Mouse (Mus musculus): ENCODE results near the gene Pax3.

DNA sequence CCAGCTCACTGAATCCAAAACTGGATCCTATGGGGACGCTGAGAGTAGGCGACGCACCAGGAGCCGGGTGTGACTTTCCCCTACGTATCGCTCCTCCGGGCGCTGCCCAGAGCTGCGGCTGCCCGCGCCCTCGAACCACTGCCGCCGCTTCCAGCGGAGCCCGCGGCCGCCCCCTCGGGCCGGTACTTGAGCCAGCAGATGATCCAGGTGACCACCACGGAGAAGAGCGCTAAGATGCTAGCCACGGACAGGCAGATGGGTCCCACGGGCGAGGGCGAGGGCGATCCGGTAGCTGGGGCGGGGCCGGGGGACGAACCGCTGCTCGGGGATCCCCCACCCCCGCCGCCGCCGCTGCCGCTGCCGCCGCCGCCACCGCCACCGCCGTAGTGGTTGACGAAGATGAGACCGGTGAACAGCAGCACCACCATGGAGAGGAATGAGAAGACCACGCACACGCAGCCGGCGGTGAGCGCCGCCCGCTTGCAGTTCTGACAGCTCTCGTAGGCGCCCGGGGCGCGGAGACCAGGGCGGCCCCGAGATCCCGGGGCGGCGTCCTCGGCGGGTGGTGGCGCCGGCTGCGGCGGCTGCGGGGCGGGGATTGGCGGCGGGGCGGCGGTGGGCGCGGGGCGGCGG lies 19.7 kb upstream of the Pax3 start:
- no peak for TF ChIP-seq CTCF (IDR thresholded peaks at IDR 0.05; ENCODE audit: low read depth, low read length)
- TF ChIP-seq GATA1 (IDR thresholded peaks at IDR 0.05; ENCODE audit: borderline replicate concordance, low read length): no peak
- no peak for TF ChIP-seq TAL1 (conservative IDR thresholded peaks at IDR 0.05; ENCODE audit: low read depth, low read length)
- no peak for TF ChIP-seq GATA2 (IDR thresholded peaks at IDR 0.05; ENCODE audit: borderline replicate concordance, low read depth, low read length)
- no peak for TF ChIP-seq POLR2AphosphoS5 (IDR thresholded peaks at IDR 0.05; ENCODE audit: insufficient replicate concordance, low read depth, low read length)
